Mouse (Mus musculus) hindbrain, embryonic 16.5 days (tissue): ENCODE data around the gene Tph1. TPM values are rescaled to one million over a fixed set of nuclear protein-coding genes. Genes with fewer than 3 reads are reported as not detected.

ENCODE experiments used
- ATAC-seq: fragments of 200-750 bp; cut with Nextera tagmentation; 2 replicates; pipeline ENCODE4 v1.8.0; 2017; ENCODE audit warnings: moderate TSS enrichment, moderate library complexity
- H3K27ac ChIP-seq: fragments of 300-500 bp; sonication (generic); 2 replicates; pipeline ENCODE4 v1.5.1; 2014; ENCODE audit warnings: low read depth, mild to moderate bottlenecking, control low read depth, low read length, moderate library complexity
- H3K27me3 ChIP-seq: fragments of 300-500 bp; sonication (generic); replicated peaks from 2 replicates; pipeline ENCODE4 v1.6.1; 2014; ENCODE audit warnings: low read length; ENCODE audit not compliant: control insufficient read depth, insufficient read depth
- H3K36me3 ChIP-seq: fragments of 300-500 bp; sonication (generic); 2 replicates; pipeline ENCODE4 v1.6.1; 2014; ENCODE audit warnings: mild to moderate bottlenecking, low read length, moderate library complexity, mixed read lengths; ENCODE audit not compliant: control insufficient read depth, insufficient read depth
- H3K4me1 ChIP-seq: fragments of 300-500 bp; sonication (generic); 2 replicates; pipeline ENCODE4 v1.6.1; 2014; ENCODE audit warnings: low read depth, low read length; ENCODE audit not compliant: control insufficient read depth, insufficient read depth
- H3K4me2 ChIP-seq: fragments of 300-500 bp; sonication (generic); 2 replicates; pipeline ENCODE4 v1.6.1; 2014; ENCODE audit warnings: mild to moderate bottlenecking, low read length, control low read depth, moderate library complexity
- H3K4me3 ChIP-seq: fragments of 300-500 bp; sonication (generic); 2 replicates; pipeline ENCODE4 v1.5.1; 2014; ENCODE audit warnings: mild to moderate bottlenecking, low read length, control low read depth, moderate library complexity
- H3K9ac ChIP-seq: fragments of 300-500 bp; sonication (generic); 2 replicates; pipeline ENCODE4 v1.6.1; 2014; ENCODE audit warnings: low read depth, mild to moderate bottlenecking, control low read depth, low read length, moderate library complexity
- H3K9me3 ChIP-seq: fragments of 300-500 bp; sonication (generic); 2 replicates; pipeline ENCODE4 v1.6.1; 2014; ENCODE audit warnings: mild to moderate bottlenecking, low read length, moderate library complexity; ENCODE audit not compliant: control insufficient read depth
- WGBS: fragments of 180-500 bp; shearing (Covaris S2); extraction: QIAGEN DNeasy Blood & Tissue Kit; methylation state at CpG from one replicate; pipeline ENCODE4 v1.1.7; 2014; 5-methylcytosine and 5-hydroxymethylcytosine counted together
- polyA plus RNA-seq: library from polyadenylated mRNA; unstranded; fragments of >200 nt; fragmentation: Nextera tagmentation; extraction: Ambion mirVana; gene quantifications from 2 replicates; pipeline ENCODE4 v1.2.1, GENCODE M21; 2015

The Tph1 gene
- 0.61 and 1.2 TPM in 2 replicates for polyA plus RNA-seq

GRCm38 (mm10) chr7:46672160-46672672 is at the start of gene Tph1:
Gene Tph1, minus strand, starts transcription at chr7:46672537.
- Histone ChIP-seq H3K9me3 (no peaks in the 10 kb centered on the region), H3K9ac (no peak within 1 kb of the TSS), H3K4me3 (no peak within 1 kb of the TSS), H3K27ac (no peak within 1 kb of the TSS), H3K27me3 (no peaks in the 10 kb centered on the region), H3K4me2 (no peak within 1 kb of the TSS), H3K4me1 (peaks cover 2% of the 10 kb centered on the region; the same call in 1 of the 2 replicates), H3K36me3 (no peaks in the 10 kb centered on the region)
- no peak for ATAC-seq
- 68% methylated on average over 10 of the region's 10 CpGs for whole genome bisulfite sequencing

DNA sequence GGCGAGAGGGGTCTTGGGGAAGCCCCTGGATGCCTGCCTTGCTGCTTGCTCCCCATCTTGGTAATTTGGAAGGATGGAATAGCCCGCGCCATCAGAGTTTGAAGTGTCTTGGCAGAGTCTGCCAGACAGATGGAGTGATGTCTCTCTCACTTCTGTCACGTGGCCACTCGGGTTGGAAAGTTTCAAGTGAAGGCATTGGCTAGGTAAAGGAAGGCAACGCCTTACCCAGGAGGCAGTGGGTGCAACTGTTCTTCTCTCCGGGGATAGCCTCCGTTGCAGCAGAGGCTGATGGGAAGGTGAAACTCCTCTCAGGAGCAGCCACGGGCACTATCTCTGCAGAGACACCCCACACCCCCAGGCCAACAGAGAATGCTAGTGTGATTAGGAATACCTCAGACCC is 48.1 kb upstream of the Tph1 start:
- H3K9ac ChIP-seq, result no peak overlapping the region

DNA sequence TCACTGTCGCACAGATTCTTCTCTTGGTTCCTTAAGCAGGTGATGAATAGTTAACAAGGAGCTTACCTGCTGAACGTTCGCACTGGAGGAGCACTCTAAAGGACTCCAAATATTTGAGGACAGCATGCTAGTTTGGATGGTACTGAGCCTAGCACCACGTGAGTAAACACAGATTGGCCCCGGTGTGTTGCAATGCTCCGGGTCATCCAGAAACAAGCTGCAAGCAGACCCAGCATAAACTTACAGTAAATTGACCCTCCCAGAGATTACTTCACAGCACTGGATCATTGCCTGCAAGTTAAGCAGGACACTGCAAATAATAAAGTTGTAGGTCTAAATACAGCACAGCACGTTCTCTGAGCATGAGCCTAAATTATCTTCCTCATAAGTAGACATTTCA is 47.2 kb upstream of the Tph1 start:
- Histone ChIP-seq H3K4me3 (no peak overlapping the region), H3K9me3 (no peaks in the 10 kb centered on the region), H3K4me2 (no peak overlapping the region), H3K27me3 (no peaks in the 10 kb centered on the region), H3K9ac (no peak overlapping the region), H3K27ac (no peak overlapping the region), H3K4me1 (no peaks in the 10 kb centered on the region), H3K36me3 (no peaks in the 10 kb centered on the region)
- 82% methylated on average over 7 of the region's 7 CpGs for WGBS
- no peak for ATAC-seq

More for the DNA sequence above, 48.1 kb upstream of the Tph1 start:
- ATAC-seq, result no peak
- H3K36me3 ChIP-seq, result no peaks in the 10 kb centered on the region
- no peaks in the 10 kb centered on the region for H3K27me3 ChIP-seq
- H3K4me3 ChIP-seq, result no peak overlapping the region
- H3K9me3 ChIP-seq, result no peaks in the 10 kb centered on the region
- H3K4me1 ChIP-seq, result no peaks in the 10 kb centered on the region
- H3K27ac ChIP-seq, result no peak overlapping the region
- WGBS, result 74% methylated on average over 9 of the region's 9 CpGs
- H3K4me2 ChIP-seq, result no peak overlapping the region

DNA sequence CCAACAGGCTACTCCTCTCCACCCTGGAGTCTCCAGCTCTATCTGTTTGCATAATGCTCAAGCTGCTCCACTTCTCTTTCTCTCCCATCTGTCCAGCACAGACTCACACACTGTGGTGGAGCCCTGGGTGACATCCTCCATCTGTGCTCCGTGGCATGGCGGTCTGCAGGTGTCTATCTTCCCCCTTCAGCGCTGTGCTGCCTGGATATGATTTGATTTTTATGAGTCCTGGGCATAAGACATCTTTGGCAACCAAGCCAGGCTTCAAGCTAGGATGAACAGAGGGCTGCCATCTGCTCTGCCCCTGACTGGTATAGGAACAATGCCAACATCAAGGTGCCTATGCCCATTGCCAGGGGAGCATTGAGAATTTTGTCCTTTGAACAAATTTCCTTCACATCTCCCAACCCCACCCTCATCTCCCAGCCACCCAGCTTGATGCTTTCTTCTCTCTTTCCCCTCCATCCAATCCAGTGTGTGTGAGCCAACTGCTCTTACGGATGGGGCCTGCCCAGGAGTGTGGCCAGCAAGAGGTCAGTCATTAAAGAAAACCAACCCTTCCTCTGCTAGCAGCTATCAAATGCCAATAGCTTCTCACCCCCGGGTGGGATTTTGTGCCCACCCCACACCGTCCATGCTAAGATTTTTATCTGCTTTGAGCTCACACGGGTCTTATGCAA is 46.4 kb upstream of the Tph1 start:
- no peaks in the 10 kb centered on the region for H3K27me3 ChIP-seq
- peak; percentile 93 for ATAC-seq
- no peaks in the 10 kb centered on the region for H3K9me3 ChIP-seq
- H3K9ac ChIP-seq, result no peak overlapping the region
- peak overlapping the region; percentile 59 for H3K27ac ChIP-seq
- H3K4me2 ChIP-seq, result no peak overlapping the region
- no peaks in the 10 kb centered on the region for H3K4me1 ChIP-seq
- no peaks in the 10 kb centered on the region for H3K36me3 ChIP-seq
- WGBS, result 76% methylated on average over 7 of the region's 7 CpGs
- no peak overlapping the region for H3K4me3 ChIP-seq

DNA sequence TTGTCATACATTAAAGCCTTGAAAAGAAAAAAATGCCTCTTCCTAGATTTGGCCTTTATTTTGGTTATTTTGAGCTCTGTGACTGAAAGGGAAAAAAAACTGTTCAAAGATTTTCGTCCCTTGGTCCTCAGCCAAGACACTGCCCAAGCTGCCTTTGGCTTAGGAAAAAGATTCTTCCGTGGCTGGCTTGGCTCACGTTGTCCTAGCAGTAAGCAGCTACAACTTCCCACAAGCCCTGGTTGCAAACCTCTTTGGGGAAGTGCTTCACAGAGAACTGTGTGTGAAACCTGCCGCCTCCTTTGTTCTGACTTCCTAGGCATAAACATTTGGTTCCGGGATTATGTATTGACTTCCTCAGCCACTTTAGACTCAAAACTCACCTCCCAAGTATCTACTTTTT is 44.6 kb upstream of the Tph1 start:
- no peak overlapping the region for H3K4me2 ChIP-seq
- 55% methylated on average over 5 of the region's 5 CpGs for WGBS
- no peaks in the 10 kb centered on the region for H3K27me3 ChIP-seq
- no peak overlapping the region for H3K4me3 ChIP-seq
- no peak for ATAC-seq
- H3K9ac ChIP-seq, result no peak overlapping the region
- H3K4me1 ChIP-seq, result no peaks in the 10 kb centered on the region
- no peaks in the 10 kb centered on the region for H3K36me3 ChIP-seq
- no peaks in the 10 kb centered on the region for H3K9me3 ChIP-seq
- no peak overlapping the region for H3K27ac ChIP-seq

GRCm38 (mm10) chr7:46715600-46715999 is 43.3 kb upstream of the Tph1 start, which contains the start of gene Saa3:
Gene Saa3, minus strand, starts transcription at chr7:46715700.
- H3K27ac ChIP-seq, result no peak within 1 kb of the TSS
- no peaks in the 10 kb centered on the region for H3K36me3 ChIP-seq
- H3K4me2 ChIP-seq, result no peak within 1 kb of the TSS
- 90% methylated on average over 5 of the region's 5 CpGs for WGBS
- H3K9me3 ChIP-seq, result no peaks in the 10 kb centered on the region
- ATAC-seq, result no peak
- no peaks in the 10 kb centered on the region for H3K27me3 ChIP-seq
- no peaks in the 10 kb centered on the region for H3K4me1 ChIP-seq
- no peak within 1 kb of the TSS for H3K9ac ChIP-seq
- no peak within 1 kb of the TSS for H3K4me3 ChIP-seq

DNA sequence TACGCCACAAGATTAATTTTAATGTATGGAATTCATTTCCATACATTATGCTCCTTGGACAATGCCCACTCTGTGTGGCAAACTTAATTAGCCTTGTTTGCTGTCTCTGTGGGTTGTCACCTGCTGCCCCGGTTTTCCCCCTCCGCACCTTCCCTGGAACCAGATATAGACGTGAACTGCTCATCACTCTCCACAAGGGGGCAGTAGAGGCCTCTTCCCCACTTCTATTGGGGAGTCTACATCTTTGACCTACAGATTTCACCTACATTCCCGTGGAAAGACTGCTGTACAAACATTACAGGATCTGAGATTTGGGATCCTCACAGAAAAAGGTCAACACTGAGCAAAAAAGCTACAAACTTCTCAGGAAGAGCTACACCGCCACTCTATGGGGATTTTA is 42.2 kb upstream of the Tph1 start:
- H3K27me3 ChIP-seq, result no peaks in the 10 kb centered on the region
- peaks cover 3% of the 10 kb centered on the region for H3K4me1 ChIP-seq
- H3K9ac ChIP-seq, result no peak overlapping the region
- H3K9me3 ChIP-seq, result no peaks in the 10 kb centered on the region
- H3K36me3 ChIP-seq, result no peaks in the 10 kb centered on the region
- ATAC-seq, result no peak
- no peak overlapping the region for H3K27ac ChIP-seq
- H3K4me2 ChIP-seq, result no peak overlapping the region
- WGBS, result 35% methylated on average over 6 of the region's 6 CpGs
- no peak overlapping the region for H3K4me3 ChIP-seq

DNA sequence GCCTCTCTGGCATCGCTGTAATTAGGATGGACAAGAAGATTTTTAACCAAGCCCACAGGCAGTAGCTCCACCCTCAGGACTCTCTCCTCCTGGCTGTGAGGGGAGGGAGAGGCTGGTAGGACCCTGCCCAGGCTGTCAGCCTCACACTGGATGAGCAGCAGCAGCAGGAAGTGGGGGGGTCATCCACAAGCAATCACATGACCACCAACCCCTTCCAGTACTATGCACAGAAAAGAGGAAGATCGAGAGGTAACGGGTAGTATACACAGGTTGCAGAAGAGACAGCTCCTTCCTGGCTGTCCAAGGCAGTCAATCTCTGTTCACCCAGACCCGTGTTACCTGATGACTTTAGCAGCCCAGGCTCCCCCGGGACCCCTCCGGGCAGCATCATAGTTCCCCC is 39.9 kb upstream of the Tph1 start:
- Histone ChIP-seq H3K27ac (no peak overlapping the region), H3K4me1 (peaks cover 7% of the 10 kb centered on the region), H3K4me2 (no peak overlapping the region), H3K4me3 (no peak overlapping the region), H3K27me3 (no peaks in the 10 kb centered on the region), H3K9ac (no peak overlapping the region), H3K36me3 (no peaks in the 10 kb centered on the region), H3K9me3 (no peaks in the 10 kb centered on the region)
- WGBS, result 75% methylated on average over 6 of the region's 6 CpGs
- no peak for ATAC-seq

GRCm38 (mm10) chr7:46710390-46710844 is 38.1 kb upstream of the Tph1 start, which contains the start of gene Saal1:
Gene Saal1, minus strand, starts transcription at chr7:46710680.
- 0% methylated on average over 36 of the region's 38 CpGs for WGBS
- peak; percentile 98 for ATAC-seq
- Histone ChIP-seq H3K4me3 (peak within 1 kb of the TSS; percentile 76), H3K4me1 (peaks cover 7% of the 10 kb centered on the region), H3K9ac (peak within 1 kb of the TSS; percentile 79), H3K27ac (peak within 1 kb of the TSS; percentile 76), H3K4me2 (peak within 1 kb of the TSS; percentile 55), H3K9me3 (no peaks in the 10 kb centered on the region), H3K36me3 (peaks cover 5% of the 10 kb centered on the region; the same call in 1 of the 2 replicates), H3K27me3 (no peaks in the 10 kb centered on the region)
